Mouse (Mus musculus): ENCODE results near the gene Amigo2.
"Not testable (repeated sequence)": the region's sequence is repeated elsewhere in the genome, so short reads cannot be mapped to it uniquely, and the experiment has no call there.

Amigo2 gene

GRCm38 (mm10) chr15:97212501-97213477 lies 34.3 kb downstream of the Amigo2 start:
- no peak for DNase-seq

- not testable (repeated sequence) for DNase-seq
Observed at GRCm38 (mm10) chr15:97209754-97210153, 37.3 kb downstream of the Amigo2 start.

GRCm38 (mm10) chr15:97206506-97206905 lies 40.6 kb downstream of the Amigo2 start:
- DNase-seq, result no peak

GRCm38 (mm10) chr15:97205776-97206175 lies 41.3 kb downstream of the Amigo2 start:
- no peak for DNase-seq

- no peak for DNase-seq
Observed at GRCm38 (mm10) chr15:97204889-97205288, 42.2 kb downstream of the Amigo2 start.

GRCm38 (mm10) chr15:97196644-97197043 lies 50.4 kb downstream of the Amigo2 start:
- DNase-seq, result peak; percentile 62

GRCm38 (mm10) chr15:97195628-97196027 lies 51.5 kb downstream of the Amigo2 start:
- DNase-seq, result peak; percentile 75
